Mouse (Mus musculus): ENCODE data around the gene Ddx42. TPM values are rescaled to one million over a fixed set of nuclear protein-coding genes. Genes with fewer than 3 reads are reported as not detected.

The Ddx42 gene
- polyA plus RNA-seq, 1 experiment from 2014 or later, result 70.0 TPM

DNA sequence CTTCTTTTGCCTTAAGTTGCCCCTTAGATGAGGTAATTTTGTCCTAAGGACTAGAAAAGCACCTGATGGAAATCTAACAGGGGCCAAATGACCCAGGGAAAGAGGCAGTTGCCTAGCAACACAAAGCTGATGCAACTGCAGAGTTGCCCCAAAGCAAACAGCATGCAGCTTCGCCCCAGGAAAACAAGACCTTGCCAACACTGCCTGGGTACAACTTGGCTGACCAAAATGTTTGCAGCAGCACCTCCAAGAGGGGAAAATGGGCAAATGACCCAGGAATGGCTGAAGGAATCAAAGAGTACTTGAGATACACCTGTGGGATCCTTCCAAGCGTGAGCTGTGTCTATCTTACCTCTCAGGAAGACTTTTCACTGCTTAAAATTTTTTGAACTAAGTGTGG, 75.1 kb downstream of the Ddx42 start:
- no peak for ATAC-seq (ENCODE audit: insufficient read depth, low FRiP score)
- H3K4me2 ChIP-seq (ENCODE audit: low read depth, low read length), result no peak overlapping the region
- no peaks in the 10 kb centered on the region for H3K9me3 ChIP-seq (replicated peaks; ENCODE audit: control insufficient read depth, low read length)
- 83% methylated on average over 2 of the region's 2 CpGs for WGBS
- no peak overlapping the region for H3K4me3 ChIP-seq (replicated peaks; ENCODE audit: low read length)
- no peak overlapping the region for H3K9ac ChIP-seq (ENCODE audit: low read length)
- no peaks in the 10 kb centered on the region for H3K27me3 ChIP-seq (ENCODE audit: control insufficient read depth, insufficient read depth, low read length)
- H3K27ac ChIP-seq (ENCODE audit: low read length), result no peak overlapping the region
- H3K36me3 ChIP-seq (ENCODE audit: control insufficient read depth, insufficient read depth, low read length), result no peaks in the 10 kb centered on the region
- peaks cover 7% of the 10 kb centered on the region; the same call in 1 of the 2 replicates for H3K4me1 ChIP-seq (ENCODE audit: control insufficient read depth, insufficient read depth, low read length)

Other genes starting within 250 kb of the Ddx42 start
- gene Ace, start 249.0 kb upstream of the Ddx42 start, polyA plus RNA-seq (2015; fragmentation: Nextera tagmentation; extraction: Ambion mirVana), result 3.3 and 3.5 TPM in 2 replicates
- not detected in 2 replicates for gene Ace3, start 222.3 kb upstream of the Ddx42 start, polyA plus RNA-seq (2015; fragmentation: Nextera tagmentation; extraction: Ambion mirVana)
- gene Kcnh6, start 208.8 kb upstream of the Ddx42 start, polyA plus RNA-seq (2015; fragmentation: Nextera tagmentation; extraction: Ambion mirVana), result 0.46 and 0.92 TPM in 2 replicates
- 53.3 and 54.3 TPM in 2 replicates for gene Dcaf7, start 180.1 kb upstream of the Ddx42 start, polyA plus RNA-seq (2015; fragmentation: Nextera tagmentation; extraction: Ambion mirVana)
- 10.5 and 12.2 TPM in 2 replicates for gene Taco1, start 150.9 kb upstream of the Ddx42 start, polyA plus RNA-seq (2015; fragmentation: Nextera tagmentation; extraction: Ambion mirVana)
- 8.1 and 8.2 TPM in 2 replicates for gene Map3k3, start 132.3 kb upstream of the Ddx42 start, polyA plus RNA-seq (2015; fragmentation: Nextera tagmentation; extraction: Ambion mirVana)
- gene Gm10840, start 56.1 kb upstream of the Ddx42 start, polyA plus RNA-seq (2015; fragmentation: Nextera tagmentation; extraction: Ambion mirVana), result not detected in 2 replicates
- 95.6 and 111 TPM in 2 replicates for gene Limd2, start 56.1 kb upstream of the Ddx42 start, polyA plus RNA-seq (2015; fragmentation: Nextera tagmentation; extraction: Ambion mirVana)
- gene Strada, start 14.8 kb upstream of the Ddx42 start, polyA plus RNA-seq (2015; fragmentation: Nextera tagmentation; extraction: Ambion mirVana), result 18.8 and 19.6 TPM in 2 replicates
- 100 and 112 TPM in 2 replicates for gene Ccdc47, start 582 bp upstream of the Ddx42 start, polyA plus RNA-seq (2015; fragmentation: Nextera tagmentation; extraction: Ambion mirVana)
- 46.4 and 50.9 TPM in 2 replicates for gene Ftsj3, start 39.2 kb downstream of the Ddx42 start, polyA plus RNA-seq (2015; fragmentation: Nextera tagmentation; extraction: Ambion mirVana)
- 257 and 260 TPM in 2 replicates for gene Psmc5, start 39.2 kb downstream of the Ddx42 start, polyA plus RNA-seq (2015; fragmentation: Nextera tagmentation; extraction: Ambion mirVana)
- 53.8 and 58.1 TPM in 2 replicates for gene Smarcd2, start 56.0 kb downstream of the Ddx42 start, polyA plus RNA-seq (2015; fragmentation: Nextera tagmentation; extraction: Ambion mirVana)
- 0.21 TPM in 2 replicates for gene Tcam1, start 59.7 kb downstream of the Ddx42 start, polyA plus RNA-seq (2015; fragmentation: Nextera tagmentation; extraction: Ambion mirVana)
- gene Gh, start 84.9 kb downstream of the Ddx42 start, polyA plus RNA-seq (2015; fragmentation: Nextera tagmentation; extraction: Ambion mirVana), result not detected in 2 replicates
- gene Cd79b, start 97.8 kb downstream of the Ddx42 start, polyA plus RNA-seq (2015; fragmentation: Nextera tagmentation; extraction: Ambion mirVana), result 3.5 and 3.6 TPM in 2 replicates
- 0.04 and 0.30 TPM in 2 replicates for gene Scn4a, start 136.4 kb downstream of the Ddx42 start, polyA plus RNA-seq (2015; fragmentation: Nextera tagmentation; extraction: Ambion mirVana)
- gene Prr29, start 148.5 kb downstream of the Ddx42 start, polyA plus RNA-seq (2015; fragmentation: Nextera tagmentation; extraction: Ambion mirVana), result 0.62 and 0.96 TPM in 2 replicates
- gene Icam2, start 171.1 kb downstream of the Ddx42 start, polyA plus RNA-seq (2015; fragmentation: Nextera tagmentation; extraction: Ambion mirVana), result 39.5 and 40.6 TPM in 2 replicates